Mouse (Mus musculus) neural tube, embryonic 12.5 days (tissue): ENCODE results near the gene Nr1h4. TPM values are rescaled to one million over a fixed set of nuclear protein-coding genes. Genes with fewer than 3 reads are reported as not detected.

Source experiments
- ATAC-seq: fragments of 200-750 bp; cut with Nextera tagmentation; 2 replicates; pipeline ENCODE4 v1.8.0; 2017; ENCODE audit warnings: low read depth, mild to moderate bottlenecking, moderate TSS enrichment, moderate library complexity; ENCODE audit not compliant: low FRiP score
- H3K27ac ChIP-seq: fragments of 300-500 bp; sonication (generic); 2 replicates; pipeline ENCODE4 v1.5.1; 2016
- H3K27me3 ChIP-seq: fragments of 300-500 bp; sonication (generic); replicated peaks from 2 replicates; pipeline ENCODE4 v1.6.1; 2016; ENCODE audit warnings: mild to moderate bottlenecking
- H3K36me3 ChIP-seq: fragments of 300-500 bp; sonication (generic); 2 replicates; pipeline ENCODE4 v1.6.1; 2016; ENCODE audit warnings: mild to moderate bottlenecking
- H3K4me1 ChIP-seq: fragments of 300-500 bp; sonication (generic); 2 replicates; pipeline ENCODE4 v1.6.1; 2016
- H3K4me2 ChIP-seq: fragments of 300-500 bp; sonication (generic); replicated peaks from 2 replicates; pipeline ENCODE4 v1.6.1; 2016; ENCODE audit warnings: mild to moderate bottlenecking
- H3K4me3 ChIP-seq: fragments of 300-500 bp; sonication (generic); 2 replicates; pipeline ENCODE4 v1.5.1; 2016
- H3K9ac ChIP-seq: fragments of 300-500 bp; sonication (generic); 2 replicates; pipeline ENCODE4 v1.6.1; 2016; ENCODE audit warnings: mild to moderate bottlenecking
- H3K9me3 ChIP-seq: fragments of 300-500 bp; sonication (generic); 2 replicates; pipeline ENCODE4 v1.6.1; 2016; ENCODE audit warnings: mild to moderate bottlenecking
- WGBS: fragments of 180-500 bp; shearing (Covaris S2); methylation state at CpG from one replicate; pipeline ENCODE4 v1.1.7; 2016; 5-methylcytosine and 5-hydroxymethylcytosine counted together
- polyA plus RNA-seq: library from polyadenylated mRNA; unstranded; fragments of >200 nt; fragmentation: Nextera tagmentation; extraction: Ambion mirVana; gene quantifications from 2 replicates; pipeline ENCODE4 v1.2.1, GENCODE M21; 2016

The Nr1h4 gene
- polyA plus RNA-seq, 1 experiment from 2014 or later = not detected

GRCm38 (mm10) chr10:89519226-89519625, 14.2 kb downstream of the Nr1h4 start:
- H3K27ac ChIP-seq = no peak overlapping the region
- no peaks in the 10 kb centered on the region for H3K27me3 ChIP-seq
- WGBS = 76% methylated on average over 4 of the region's 4 CpGs
- H3K36me3 ChIP-seq = no peaks in the 10 kb centered on the region
- H3K4me3 ChIP-seq = no peak overlapping the region
- ATAC-seq = no peak
- no peak overlapping the region for H3K4me2 ChIP-seq
- no peaks in the 10 kb centered on the region for H3K9me3 ChIP-seq
- H3K9ac ChIP-seq = no peak overlapping the region
- no peaks in the 10 kb centered on the region for H3K4me1 ChIP-seq

- no peaks in the 10 kb centered on the region for H3K4me1 ChIP-seq
- no peak overlapping the region for H3K27ac ChIP-seq
- H3K36me3 ChIP-seq = no peaks in the 10 kb centered on the region
- WGBS = 92% methylated on average over 2 of the region's 2 CpGs
- no peak overlapping the region for H3K4me3 ChIP-seq
- no peak overlapping the region for H3K9ac ChIP-seq
- H3K9me3 ChIP-seq = no peaks in the 10 kb centered on the region
- no peak overlapping the region for H3K4me2 ChIP-seq
- no peak for ATAC-seq
- H3K27me3 ChIP-seq = no peaks in the 10 kb centered on the region
Observed at GRCm38 (mm10) chr10:89518365-89518764, 15.0 kb downstream of the Nr1h4 start.

GRCm38 (mm10) chr10:89515813-89516212, 17.6 kb downstream of the Nr1h4 start:
- H3K9ac ChIP-seq = no peak overlapping the region
- H3K9me3 ChIP-seq = no peaks in the 10 kb centered on the region
- no peak overlapping the region for H3K4me2 ChIP-seq
- no peak overlapping the region for H3K27ac ChIP-seq
- WGBS = 87% methylated on average over 2 of the region's 2 CpGs
- no peaks in the 10 kb centered on the region for H3K27me3 ChIP-seq
- no peak for ATAC-seq
- H3K36me3 ChIP-seq = no peaks in the 10 kb centered on the region
- H3K4me1 ChIP-seq = no peaks in the 10 kb centered on the region
- no peak overlapping the region for H3K4me3 ChIP-seq

- no peak for ATAC-seq
- Histone ChIP-seq H3K9me3 (no peaks in the 10 kb centered on the region), H3K36me3 (no peaks in the 10 kb centered on the region), H3K4me2 (no peak overlapping the region), H3K4me3 (no peak overlapping the region), H3K9ac (no peak overlapping the region), H3K27ac (no peak overlapping the region), H3K4me1 (no peaks in the 10 kb centered on the region), H3K27me3 (no peaks in the 10 kb centered on the region)
- 77% methylated on average over 6 of the region's 6 CpGs for WGBS
Observed at GRCm38 (mm10) chr10:89512562-89512961, 20.8 kb downstream of the Nr1h4 start.

GRCm38 (mm10) chr10:89510547-89510946, 22.8 kb downstream of the Nr1h4 start:
- 83% methylated on average over 2 of the region's 2 CpGs for WGBS
- no peaks in the 10 kb centered on the region for H3K36me3 ChIP-seq
- ATAC-seq = no peak

GRCm38 (mm10) chr10:89508567-89508966, 24.8 kb downstream of the Nr1h4 start:
- no peak for ATAC-seq
- H3K9ac ChIP-seq = no peak overlapping the region
- H3K27ac ChIP-seq = no peak overlapping the region
- H3K4me3 ChIP-seq = no peak overlapping the region
- no peaks in the 10 kb centered on the region for H3K36me3 ChIP-seq
- no peaks in the 10 kb centered on the region for H3K9me3 ChIP-seq
- H3K4me1 ChIP-seq = no peaks in the 10 kb centered on the region
- H3K27me3 ChIP-seq = no peaks in the 10 kb centered on the region
- WGBS = 83% methylated on average over 2 of the region's 2 CpGs
- no peak overlapping the region for H3K4me2 ChIP-seq

More at GRCm38 (mm10) chr10:89510547-89510946, 22.8 kb downstream of the Nr1h4 start:
- Histone ChIP-seq H3K4me3 (no peak overlapping the region), H3K9ac (no peak overlapping the region), H3K27me3 (no peaks in the 10 kb centered on the region), H3K4me1 (no peaks in the 10 kb centered on the region), H3K27ac (no peak overlapping the region), H3K9me3 (no peaks in the 10 kb centered on the region), H3K4me2 (no peak overlapping the region)

GRCm38 (mm10) chr10:89506479-89506878, 26.9 kb downstream of the Nr1h4 start:
- Histone ChIP-seq H3K9ac (no peak overlapping the region), H3K9me3 (no peaks in the 10 kb centered on the region), H3K36me3 (no peaks in the 10 kb centered on the region), H3K4me3 (no peak overlapping the region), H3K4me1 (no peaks in the 10 kb centered on the region), H3K4me2 (no peak overlapping the region), H3K27me3 (no peaks in the 10 kb centered on the region), H3K27ac (no peak overlapping the region)
- no peak for ATAC-seq
- WGBS = 94% methylated on average over 9 of the region's 9 CpGs

- H3K27ac ChIP-seq = no peak overlapping the region
- H3K9me3 ChIP-seq = no peaks in the 10 kb centered on the region
- 96% methylated on average over 5 of the region's 5 CpGs for WGBS
- no peaks in the 10 kb centered on the region for H3K36me3 ChIP-seq
- H3K4me2 ChIP-seq = no peak overlapping the region
- no peak overlapping the region for H3K9ac ChIP-seq
- ATAC-seq = no peak
- no peaks in the 10 kb centered on the region for H3K27me3 ChIP-seq
- no peaks in the 10 kb centered on the region for H3K4me1 ChIP-seq
- no peak overlapping the region for H3K4me3 ChIP-seq
Observed at GRCm38 (mm10) chr10:89505592-89505955, 27.8 kb downstream of the Nr1h4 start.

- ATAC-seq = no peak
- 91% methylated on average over 10 of the region's 10 CpGs for WGBS
- H3K4me1 ChIP-seq = no peaks in the 10 kb centered on the region
- H3K27ac ChIP-seq = no peak overlapping the region
- H3K9ac ChIP-seq = no peak overlapping the region
- H3K4me2 ChIP-seq = no peak overlapping the region
- no peaks in the 10 kb centered on the region for H3K27me3 ChIP-seq
- H3K36me3 ChIP-seq = no peaks in the 10 kb centered on the region
- no peak overlapping the region for H3K4me3 ChIP-seq
- no peaks in the 10 kb centered on the region for H3K9me3 ChIP-seq
Observed at GRCm38 (mm10) chr10:89504952-89505591, 28.3 kb downstream of the Nr1h4 start.

- no peaks in the 10 kb centered on the region for H3K27me3 ChIP-seq
- H3K27ac ChIP-seq = no peak overlapping the region
- H3K4me1 ChIP-seq = no peaks in the 10 kb centered on the region
- H3K9ac ChIP-seq = no peak overlapping the region
- ATAC-seq = no peak
- no peak overlapping the region for H3K4me3 ChIP-seq
- no peaks in the 10 kb centered on the region for H3K36me3 ChIP-seq
- no peak overlapping the region for H3K4me2 ChIP-seq
- no peaks in the 10 kb centered on the region for H3K9me3 ChIP-seq
- WGBS = 75% methylated on average over 5 of the region's 5 CpGs
Observed at GRCm38 (mm10) chr10:89502986-89503560, 30.3 kb downstream of the Nr1h4 start.

GRCm38 (mm10) chr10:89501902-89502301, 31.5 kb downstream of the Nr1h4 start:
- ATAC-seq = no peak
- H3K27me3 ChIP-seq = no peaks in the 10 kb centered on the region
- no peaks in the 10 kb centered on the region for H3K4me1 ChIP-seq
- no peak overlapping the region for H3K9ac ChIP-seq
- H3K36me3 ChIP-seq = no peaks in the 10 kb centered on the region
- H3K9me3 ChIP-seq = no peaks in the 10 kb centered on the region
- H3K27ac ChIP-seq = no peak overlapping the region
- no peak overlapping the region for H3K4me3 ChIP-seq
- no peak overlapping the region for H3K4me2 ChIP-seq
- 88% methylated on average over 6 of the region's 6 CpGs for WGBS

- H3K27ac ChIP-seq = no peak overlapping the region
- peaks cover 4% of the 10 kb centered on the region; the same call in 1 of the 2 replicates for H3K27me3 ChIP-seq
- H3K4me1 ChIP-seq = 0 out of 2 replicates have a peak, but pooled peaks cover 3% of the 10 kb centered on the region
- H3K4me3 ChIP-seq = no peak overlapping the region
- 78% methylated on average over 7 of the region's 7 CpGs for WGBS
- H3K4me2 ChIP-seq = no peak overlapping the region
- ATAC-seq = no peak
- no peaks in the 10 kb centered on the region for H3K36me3 ChIP-seq
- H3K9me3 ChIP-seq = no peaks in the 10 kb centered on the region
- no peak overlapping the region for H3K9ac ChIP-seq
Observed at GRCm38 (mm10) chr10:89495537-89495936, 37.8 kb downstream of the Nr1h4 start.

- H3K27ac ChIP-seq = no peak overlapping the region
- H3K4me2 ChIP-seq = no peak overlapping the region
- H3K4me3 ChIP-seq = no peak overlapping the region
- ATAC-seq = peak; percentile 48; the same call in 1 of the 2 replicates
- H3K9ac ChIP-seq = no peak overlapping the region
- H3K4me1 ChIP-seq = 0 out of 2 replicates have a peak, but pooled peaks cover 3% of the 10 kb centered on the region
- WGBS = 6% methylated on average over 3 of the region's 3 CpGs
- peaks cover 4% of the 10 kb centered on the region; the same call in 1 of the 2 replicates for H3K27me3 ChIP-seq
- H3K36me3 ChIP-seq = no peaks in the 10 kb centered on the region
- no peaks in the 10 kb centered on the region for H3K9me3 ChIP-seq
Observed at GRCm38 (mm10) chr10:89491321-89491720, 42.1 kb downstream of the Nr1h4 start.
